Mouse (Mus musculus): Measurements from ENCODE around the gene Mall. TPM values are rescaled to one million over a fixed set of nuclear protein-coding genes. Genes with fewer than 3 reads are reported as not detected.

Gene Mall
- total and polyA plus RNA-seq, 2 experiments from 2014 or later: 0.39 to 0.93 TPM

GRCm38 (mm10) chr2:127736631-127737209, 7.0 kb upstream of the Mall start:
- no peak overlapping the region for H3K27ac ChIP-seq (ENCODE audit: low read depth, low read length)
- TF ChIP-seq CTCF (IDR thresholded peaks at IDR 0.05): no peak
- no peak for ATAC-seq (ENCODE audit: low FRiP score)
- no peaks in the 10 kb centered on the region for H3K9me3 ChIP-seq (ENCODE audit: low read length)
- H3K4me2 ChIP-seq (ENCODE audit: low read depth, low read length, poor library complexity, severe bottlenecking): no peak overlapping the region
- H3K27me3 ChIP-seq (ENCODE audit: insufficient read depth, low read length): no peaks in the 10 kb centered on the region
- 79% methylated on average over 6 of the region's 6 CpGs for WGBS
- H3K36me3 ChIP-seq (ENCODE audit: insufficient read depth, low read length): peaks cover 1% of the 10 kb centered on the region; the same call in 1 of the 2 replicates
- H3K4me3 ChIP-seq (ENCODE audit: low read depth, low read length): no peak overlapping the region
- H3K4me1 ChIP-seq (ENCODE audit: insufficient read depth, low read length): no peaks in the 10 kb centered on the region
- H3K9ac ChIP-seq (replicated peaks; ENCODE audit: low read length, poor library complexity, severe bottlenecking): no peak overlapping the region
- DNase-seq (ENCODE audit: low spot score): no peak

- Histone ChIP-seq H3K36me3 (ENCODE audit: insufficient read depth, low read length) (no peaks in the 10 kb centered on the region), H3K9me3 (ENCODE audit: low read length) (no peaks in the 10 kb centered on the region), H3K27me3 (ENCODE audit: insufficient read depth, low read length) (no peaks in the 10 kb centered on the region), H3K9ac (replicated peaks; ENCODE audit: low read length, poor library complexity, severe bottlenecking) (no peak overlapping the region), H3K4me1 (ENCODE audit: insufficient read depth, low read length) (no peaks in the 10 kb centered on the region), H3K27ac (ENCODE audit: low read depth, low read length) (no peak overlapping the region), H3K4me2 (ENCODE audit: low read depth, low read length, poor library complexity, severe bottlenecking) (no peak overlapping the region), H3K4me3 (ENCODE audit: low read depth, low read length) (no peak overlapping the region)
- no peak for TF ChIP-seq CTCF (IDR thresholded peaks at IDR 0.05)
- DNase-seq (ENCODE audit: low spot score) (no peak), ATAC-seq (ENCODE audit: low FRiP score) (no peak)
- WGBS: 79% methylated on average over 9 of the region's 9 CpGs
These were observed 5.9 kb upstream of the Mall start for GRCm38 (mm10) chr2:127735512-127736145.

- H3K4me3 ChIP-seq (ENCODE audit: low read depth, low read length): no peak overlapping the region
- H3K36me3 ChIP-seq (ENCODE audit: insufficient read depth, low read length): no peaks in the 10 kb centered on the region
- H3K9me3 ChIP-seq (ENCODE audit: low read length): no peaks in the 10 kb centered on the region
- H3K27ac ChIP-seq (ENCODE audit: low read depth, low read length): no peak overlapping the region
- 80% methylated on average over 5 of the region's 5 CpGs for WGBS
- no peak for DNase-seq (ENCODE audit: low spot score)
- no peak overlapping the region for H3K9ac ChIP-seq (replicated peaks; ENCODE audit: low read length, poor library complexity, severe bottlenecking)
- H3K4me1 ChIP-seq (ENCODE audit: insufficient read depth, low read length): no peaks in the 10 kb centered on the region
- no peak overlapping the region for H3K4me2 ChIP-seq (ENCODE audit: low read depth, low read length, poor library complexity, severe bottlenecking)
- TF ChIP-seq CTCF (IDR thresholded peaks at IDR 0.05): no peak
- ATAC-seq (ENCODE audit: low FRiP score): no peak
- no peaks in the 10 kb centered on the region for H3K27me3 ChIP-seq (ENCODE audit: insufficient read depth, low read length)
These were observed 5.2 kb upstream of the Mall start for GRCm38 (mm10) chr2:127734889-127735288.

GRCm38 (mm10) chr2:127730301-127730997, 717 bp upstream of the Mall start:
- H3K27me3 ChIP-seq (ENCODE audit: insufficient read depth, low read length): no peaks in the 10 kb centered on the region
- H3K4me3 ChIP-seq (ENCODE audit: low read depth, low read length): no peak overlapping the region
- DNase-seq (ENCODE audit: low spot score) (no peak), ATAC-seq (ENCODE audit: low FRiP score) (no peak)
- H3K27ac ChIP-seq (ENCODE audit: low read depth, low read length): no peak overlapping the region
- TF ChIP-seq CTCF (IDR thresholded peaks at IDR 0.05): no peak
- no peak overlapping the region for H3K9ac ChIP-seq (replicated peaks; ENCODE audit: low read length, poor library complexity, severe bottlenecking)
- H3K4me1 ChIP-seq (ENCODE audit: insufficient read depth, low read length): no peaks in the 10 kb centered on the region
- no peaks in the 10 kb centered on the region for H3K36me3 ChIP-seq (ENCODE audit: insufficient read depth, low read length)
- no peak overlapping the region for H3K4me2 ChIP-seq (ENCODE audit: low read depth, low read length, poor library complexity, severe bottlenecking)
- WGBS: 45% methylated on average over 7 of the region's 7 CpGs
- no peaks in the 10 kb centered on the region for H3K9me3 ChIP-seq (ENCODE audit: low read length)

- H3K27ac ChIP-seq (ENCODE audit: low read depth, low read length): no peak overlapping the region
- no peaks in the 10 kb centered on the region for H3K4me1 ChIP-seq (ENCODE audit: insufficient read depth, low read length)
- no peak for TF ChIP-seq CTCF (IDR thresholded peaks at IDR 0.05)
- H3K9ac ChIP-seq (replicated peaks; ENCODE audit: low read length, poor library complexity, severe bottlenecking): no peak overlapping the region
- H3K4me3 ChIP-seq (ENCODE audit: low read depth, low read length): no peak overlapping the region
- H3K9me3 ChIP-seq (ENCODE audit: low read length): no peaks in the 10 kb centered on the region
- H3K27me3 ChIP-seq (ENCODE audit: insufficient read depth, low read length): no peaks in the 10 kb centered on the region
- H3K4me2 ChIP-seq (ENCODE audit: low read depth, low read length, poor library complexity, severe bottlenecking): no peak overlapping the region
- H3K36me3 ChIP-seq (ENCODE audit: insufficient read depth, low read length): no peaks in the 10 kb centered on the region
- WGBS: 45% methylated on average over 15 of the region's 15 CpGs
- no peak for DNase-seq (ENCODE audit: low spot score)
- no peak for ATAC-seq (ENCODE audit: low FRiP score)
These were observed 876 bp downstream of the Mall start for GRCm38 (mm10) chr2:127728661-127729450.

Measured in midbrain, postnatal 0 days (tissue).